Mouse (Mus musculus) kidney, embryonic 16.5 days (tissue): ENCODE results near the gene Pam16. TPM values are rescaled to one million over a fixed set of nuclear protein-coding genes. Genes with fewer than 3 reads are reported as not detected.
A peak's percentile ranks its signal among the peaks of the same experiment; 100 is the strongest.
"Not testable (repeated sequence)": the region's sequence is repeated elsewhere in the genome, so short reads cannot be mapped to it uniquely, and the experiment has no call there.

Experiments used
- ATAC-seq: fragments of 200-750 bp; cut with Nextera tagmentation; 2 replicates; pipeline ENCODE4 v1.8.0; 2017; ENCODE audit warnings: moderate TSS enrichment; ENCODE audit not compliant: low FRiP score, low TSS enrichment
- H3K27ac ChIP-seq: fragments of 300-500 bp; sonication (generic); 2 replicates; pipeline ENCODE4 v1.5.1; 2014; ENCODE audit warnings: low read length
- H3K27me3 ChIP-seq: fragments of 300-500 bp; sonication (generic); 2 replicates; pipeline ENCODE4 v1.6.1; 2014; ENCODE audit warnings: low read length, control low read depth, mixed read lengths; ENCODE audit not compliant: insufficient read depth
- H3K36me3 ChIP-seq: fragments of 300-500 bp; sonication (generic); 2 replicates; pipeline ENCODE4 v1.6.1; 2014; ENCODE audit warnings: low read length, control low read depth, mixed read lengths; ENCODE audit not compliant: insufficient read depth
- H3K4me1 ChIP-seq: fragments of 300-500 bp; sonication (generic); 2 replicates; pipeline ENCODE4 v1.6.1; 2014; ENCODE audit warnings: low read length, control low read depth, mixed read lengths; ENCODE audit not compliant: insufficient read depth
- H3K4me2 ChIP-seq: fragments of 300-500 bp; sonication (generic); replicated peaks from 2 replicates; pipeline ENCODE4 v1.6.1; 2014; ENCODE audit warnings: low read depth, low read length
- H3K4me3 ChIP-seq: fragments of 300-500 bp; sonication (generic); 2 replicates; pipeline ENCODE4 v1.5.1; 2014; ENCODE audit warnings: mild to moderate bottlenecking, low read length
- H3K9ac ChIP-seq: fragments of 300-500 bp; sonication (generic); replicated peaks from 2 replicates; pipeline ENCODE4 v1.6.1; 2014; ENCODE audit warnings: low read length
- H3K9me3 ChIP-seq: fragments of 300-500 bp; sonication (generic); 2 replicates; pipeline ENCODE4 v1.6.1; 2016; ENCODE audit warnings: low read length, control low read depth
- WGBS: fragments of 180-500 bp; shearing (Covaris S2); extraction: QIAGEN DNeasy Blood & Tissue Kit; methylation state at CpG from one replicate; pipeline ENCODE4 v1.1.7; 2014; 5-methylcytosine and 5-hydroxymethylcytosine counted together
- polyA plus RNA-seq: library from polyadenylated mRNA; unstranded; fragments of >200 nt; fragmentation: Nextera tagmentation; extraction: Ambion mirVana; gene quantifications from 2 replicates; pipeline ENCODE4 v1.2.1, GENCODE M21; 2015

The Pam16 gene
- polyA plus RNA-seq, 1 experiment from 2014 or later = 80.4 TPM

- Histone ChIP-seq H3K36me3 (peaks cover 10% of the 10 kb centered on the region), H3K9ac (peak overlapping the region; percentile 37; the same call in 1 of the 2 replicates), H3K4me3 (no peak overlapping the region), H3K4me2 (peak overlapping the region; percentile 63), H3K27me3 (no peaks in the 10 kb centered on the region), H3K4me1 (peaks cover 22% of the 10 kb centered on the region), H3K27ac (peak overlapping the region; percentile 96), H3K9me3 (no peaks in the 10 kb centered on the region)
- no peak for ATAC-seq
- 58% methylated on average over 5 of the region's 5 CpGs for WGBS
Measured at GRCm38 (mm10) chr16:4587516-4588210, 37.1 kb downstream of the Pam16 start.

DNA sequence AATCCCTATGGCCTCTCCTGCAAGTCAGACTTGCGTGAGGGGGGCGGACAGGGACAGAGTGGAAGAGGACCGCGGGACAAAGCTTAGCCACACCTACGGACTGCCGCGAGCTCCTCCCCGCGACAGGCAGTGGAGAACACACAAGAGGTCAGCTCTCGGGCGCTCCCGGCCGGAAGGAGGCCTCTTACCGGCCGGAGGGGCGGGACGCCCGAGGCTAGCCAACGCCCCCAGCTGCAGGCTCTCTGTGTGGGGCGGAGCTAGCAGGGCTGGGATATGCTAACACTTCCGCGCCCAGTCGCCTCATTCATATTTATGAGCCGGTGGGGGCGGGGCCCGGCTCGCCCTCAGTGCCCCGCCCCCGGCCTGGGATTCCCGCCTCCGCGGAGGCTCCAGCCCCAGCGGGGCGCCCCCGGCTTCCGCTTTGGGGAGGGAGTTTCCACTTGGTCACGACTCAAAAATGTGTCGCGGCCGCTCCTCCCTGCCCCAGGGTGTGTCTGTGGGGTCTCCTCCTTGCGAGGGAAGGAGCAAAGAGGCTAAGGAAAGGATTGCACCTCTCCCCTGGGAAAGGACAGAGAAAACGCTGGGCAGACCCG, 38.2 kb downstream of the Pam16 start:
- H3K9ac ChIP-seq = peak overlapping the region; percentile 70
- under 1% methylated on average over 43 of the region's 43 CpGs for WGBS
- peak overlapping the region; percentile 96 for H3K27ac ChIP-seq
- H3K4me1 ChIP-seq = peaks cover 15% of the 10 kb centered on the region
- no peaks in the 10 kb centered on the region for H3K9me3 ChIP-seq
- ATAC-seq = peak; percentile 99
- peak overlapping the region; percentile 63 for H3K4me2 ChIP-seq
- H3K36me3 ChIP-seq = peaks cover 7% of the 10 kb centered on the region
- H3K27me3 ChIP-seq = no peaks in the 10 kb centered on the region
- peak overlapping the region; percentile 50 for H3K4me3 ChIP-seq

GRCm38 (mm10) chr16:4585642-4586530, 38.9 kb downstream of the Pam16 start:
- WGBS = 7% methylated on average over 14 of the region's 14 CpGs
- H3K36me3 ChIP-seq = peaks cover 7% of the 10 kb centered on the region
- H3K9me3 ChIP-seq = no peaks in the 10 kb centered on the region
- peak; percentile 52 for ATAC-seq
- H3K4me2 ChIP-seq = peak overlapping the region; percentile 63
- peak overlapping the region; percentile 96 for H3K27ac ChIP-seq
- H3K27me3 ChIP-seq = no peaks in the 10 kb centered on the region
- H3K4me1 ChIP-seq = peaks cover 15% of the 10 kb centered on the region
- H3K9ac ChIP-seq = peak overlapping the region; percentile 70
- H3K4me3 ChIP-seq = peak overlapping the region; percentile 50

- no peak overlapping the region for H3K4me3 ChIP-seq
- ATAC-seq = no peak
- peaks cover 15% of the 10 kb centered on the region for H3K4me1 ChIP-seq
- no peaks in the 10 kb centered on the region for H3K36me3 ChIP-seq
- H3K27ac ChIP-seq = no peak overlapping the region
- WGBS = 71% methylated on average over 5 of the region's 5 CpGs
- H3K9me3 ChIP-seq = no peaks in the 10 kb centered on the region
- no peak overlapping the region for H3K9ac ChIP-seq
- H3K27me3 ChIP-seq = no peaks in the 10 kb centered on the region
- no peak overlapping the region for H3K4me2 ChIP-seq
Measured at GRCm38 (mm10) chr16:4584438-4584837, 40.4 kb downstream of the Pam16 start.

- no peak overlapping the region for H3K9ac ChIP-seq
- WGBS = 76% methylated on average over 3 of the region's 3 CpGs
- H3K4me1 ChIP-seq = peaks cover 15% of the 10 kb centered on the region
- no peak overlapping the region for H3K27ac ChIP-seq
- no peak for ATAC-seq
- no peak overlapping the region for H3K4me3 ChIP-seq
- H3K27me3 ChIP-seq = no peaks in the 10 kb centered on the region
- H3K4me2 ChIP-seq = no peak overlapping the region
- no peaks in the 10 kb centered on the region for H3K9me3 ChIP-seq
- no peaks in the 10 kb centered on the region for H3K36me3 ChIP-seq
Measured at GRCm38 (mm10) chr16:4583807-4584206, 41.0 kb downstream of the Pam16 start.

GRCm38 (mm10) chr16:4581179-4581578, 43.6 kb downstream of the Pam16 start:
- ATAC-seq = not testable (repeated sequence)

DNA sequence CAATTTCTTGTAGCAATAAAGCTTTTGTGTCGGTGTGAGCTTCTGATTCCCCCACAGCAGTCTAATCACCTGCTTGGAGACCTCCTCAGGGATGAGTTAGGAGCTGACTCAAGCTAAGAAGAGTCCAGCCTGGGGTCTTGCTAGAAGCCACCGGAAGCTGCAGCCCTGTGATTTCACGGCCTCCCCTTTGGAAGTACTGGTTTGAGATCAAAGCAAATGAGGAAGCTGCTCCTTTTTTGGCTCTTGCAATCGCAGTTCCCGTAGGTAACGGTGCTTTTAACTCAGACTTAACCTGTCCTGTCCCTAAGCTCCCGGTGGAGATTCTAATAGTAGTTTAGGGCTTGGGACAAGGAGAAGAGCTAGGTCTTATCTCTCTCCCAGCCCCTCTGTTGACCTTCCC, 46.2 kb downstream of the Pam16 start:
- Histone ChIP-seq H3K4me3 (no peak overlapping the region), H3K27ac (no peak overlapping the region), H3K9ac (no peak overlapping the region), H3K9me3 (no peaks in the 10 kb centered on the region), H3K36me3 (no peaks in the 10 kb centered on the region), H3K4me1 (no peaks in the 10 kb centered on the region), H3K27me3 (no peaks in the 10 kb centered on the region), H3K4me2 (no peak overlapping the region)
- no peak for ATAC-seq
- WGBS = 39% methylated on average over 7 of the region's 7 CpGs

More at GRCm38 (mm10) chr16:4581179-4581578, 43.6 kb downstream of the Pam16 start:
- H3K27ac ChIP-seq, H3K4me2 ChIP-seq, H3K4me3 ChIP-seq, H3K4me1 ChIP-seq, H3K9me3 ChIP-seq, H3K36me3 ChIP-seq, H3K27me3 ChIP-seq, H3K9ac ChIP-seq: not testable (repeated sequence)
- 92% methylated on average over 3 of the region's 4 CpGs for WGBS

DNA sequence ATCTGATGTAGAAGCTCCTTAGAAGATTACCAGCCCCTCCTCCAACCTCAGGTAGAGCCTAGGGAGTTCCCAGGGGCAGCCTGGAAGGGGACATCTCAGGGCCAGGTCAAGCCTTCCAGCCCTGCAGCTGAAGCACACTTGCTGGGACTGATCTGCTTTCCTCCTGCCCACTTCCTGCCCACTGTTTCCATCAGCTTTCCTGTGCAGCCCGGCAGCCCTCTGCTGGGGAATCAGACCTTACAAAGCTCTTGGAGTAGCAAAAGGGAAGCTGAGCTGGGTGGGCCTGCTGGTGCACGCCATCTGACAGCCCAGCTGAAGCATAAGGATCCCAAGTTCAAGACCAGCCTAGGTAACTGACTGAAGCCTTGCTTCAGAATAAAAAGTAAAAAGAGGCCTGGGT, 47.9 kb downstream of the Pam16 start:
- H3K4me3 ChIP-seq = no peak overlapping the region
- H3K9me3 ChIP-seq = no peaks in the 10 kb centered on the region
- no peak for ATAC-seq
- H3K9ac ChIP-seq = no peak overlapping the region
- H3K4me1 ChIP-seq = no peaks in the 10 kb centered on the region
- no peaks in the 10 kb centered on the region for H3K27me3 ChIP-seq
- WGBS = 37% methylated on average over 2 of the region's 2 CpGs
- H3K36me3 ChIP-seq = no peaks in the 10 kb centered on the region
- H3K27ac ChIP-seq = no peak overlapping the region
- no peak overlapping the region for H3K4me2 ChIP-seq

- Histone ChIP-seq H3K4me1 (peaks cover 2% of the 10 kb centered on the region), H3K27me3 (no peaks in the 10 kb centered on the region), H3K27ac (no peak overlapping the region), H3K4me2 (no peak overlapping the region), H3K4me3 (no peak overlapping the region), H3K9ac (no peak overlapping the region), H3K9me3 (no peaks in the 10 kb centered on the region), H3K36me3 (no peaks in the 10 kb centered on the region)
- 48% methylated on average over 2 of the region's 2 CpGs for WGBS
- 0 out of 2 replicates have a peak, but pooled peaks have one; percentile 4 for ATAC-seq
Measured at GRCm38 (mm10) chr16:4576038-4576437, 48.8 kb downstream of the Pam16 start.
